Mouse (Mus musculus) brown adipose tissue, adult 24 weeks (tissue): Measurements from ENCODE around the gene Pmel. TPM values are rescaled to one million over a fixed set of nuclear protein-coding genes. Genes with fewer than 3 reads are reported as not detected.
A peak's percentile ranks its signal among the peaks of the same experiment; 100 is the strongest.

Source experiments
- H3K27ac ChIP-seq: fragments of 200-500 bp; replicated peaks from 2 replicates; pipeline ENCODE4 v1.5.1; 2012; ENCODE audit warnings: low read depth, mild to moderate bottlenecking, low read length
- H3K4me1 ChIP-seq: fragments of 200-500 bp; 2 replicates; pipeline ENCODE4 v1.6.1; 2012; ENCODE audit warnings: low read length, mixed read lengths; ENCODE audit not compliant: control insufficient read depth, insufficient read depth, insufficient read length
- H3K4me3 ChIP-seq: fragments of 200-500 bp; 2 replicates; pipeline ENCODE4 v1.5.1; 2012; ENCODE audit warnings: low read depth, mild to moderate bottlenecking, low read length, moderate library complexity; ENCODE audit not compliant: insufficient read depth
- polyA plus RNA-seq: library from polyadenylated mRNA; stranded (reverse); fragments of >200 nt; gene quantifications from 2 replicates; pipeline ENCODE4 v1.2.4, GENCODE M21; 2012; ENCODE audit not compliant: missing spikeins, insufficient read depth, insufficient read length

The Pmel gene
- polyA plus RNA-seq, 1 experiment, result not detected

DNA sequence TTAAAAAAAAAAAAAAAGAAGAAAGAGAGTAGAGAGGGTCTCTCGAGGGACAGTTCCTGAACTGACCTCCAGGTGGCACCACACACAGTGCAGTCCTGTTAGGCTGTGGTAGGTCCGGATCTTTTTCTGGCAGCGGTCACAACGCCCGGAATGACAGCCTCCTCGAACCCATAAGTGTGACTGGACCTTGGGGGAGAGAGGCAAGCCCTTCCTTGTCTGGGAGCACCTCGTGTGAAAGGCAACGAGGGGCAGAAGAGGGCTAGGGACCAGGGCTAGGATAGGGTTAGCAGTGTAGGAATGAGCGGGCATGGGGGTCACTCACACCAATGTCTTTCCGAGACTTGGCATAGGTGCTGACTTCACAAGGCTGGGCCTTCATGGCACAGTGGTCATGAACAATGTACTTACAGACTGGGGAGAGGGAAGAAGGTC lies 27.0 kb downstream of the Pmel start:
- H3K4me3 ChIP-seq, result no peak overlapping the region
- H3K4me1 ChIP-seq, result no peaks in the 10 kb centered on the region
- no peak overlapping the region for H3K27ac ChIP-seq

DNA sequence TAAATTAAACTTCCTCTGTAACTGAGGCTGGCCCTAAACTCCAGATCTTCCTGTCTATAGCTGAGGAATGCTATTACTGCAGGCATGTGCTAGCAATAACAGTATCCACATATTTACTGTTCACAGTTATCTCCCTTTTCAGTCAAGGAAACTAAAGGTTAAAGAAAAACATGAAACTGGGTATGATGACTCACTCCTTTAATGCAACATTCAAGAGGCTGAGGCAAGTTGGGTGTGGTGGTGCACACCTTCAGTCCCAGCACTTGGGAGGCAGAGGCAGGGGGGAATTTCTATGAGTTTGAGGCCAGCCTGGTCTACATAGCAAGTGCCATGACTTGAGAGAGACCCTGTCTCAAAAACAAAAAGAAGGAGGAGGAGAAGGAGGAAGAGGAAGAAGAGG lies 28.0 kb downstream of the Pmel start:
- H3K27ac ChIP-seq, result no peak overlapping the region

GRCm38 (mm10) chr10:128737435-128737834 lies 33.4 kb downstream of the Pmel start:
- Histone ChIP-seq H3K4me1 (no peaks in the 10 kb centered on the region; the same call in 1 of the 2 replicates), H3K4me3 (0 out of 2 replicates have a peak overlapping the region, but pooled peaks have one; percentile 3), H3K27ac (no peak overlapping the region)

More for the DNA sequence above, 28.0 kb downstream of the Pmel start:
- no peak overlapping the region for H3K4me3 ChIP-seq
- no peaks in the 10 kb centered on the region for H3K4me1 ChIP-seq

GRCm38 (mm10) chr10:128740296-128740695 lies 36.3 kb downstream of the Pmel start:
- peaks cover 9% of the 10 kb centered on the region for H3K4me1 ChIP-seq

GRCm38 (mm10) chr10:128742616-128743015 lies 38.6 kb downstream of the Pmel start:
- Histone ChIP-seq H3K4me3 (peak overlapping the region; percentile 98), H3K4me1 (peaks cover 17% of the 10 kb centered on the region), H3K27ac (no peak overlapping the region)

More at GRCm38 (mm10) chr10:128740296-128740695, 36.3 kb downstream of the Pmel start:
- Histone ChIP-seq H3K4me3 (no peak overlapping the region), H3K27ac (no peak overlapping the region)

GRCm38 (mm10) chr10:128743235-128743634 lies 39.2 kb downstream of the Pmel start:
- peaks cover 17% of the 10 kb centered on the region; the same call in 1 of the 2 replicates for H3K4me1 ChIP-seq
- H3K27ac ChIP-seq, result peak overlapping the region; percentile 70
- peak overlapping the region; percentile 98 for H3K4me3 ChIP-seq

DNA sequence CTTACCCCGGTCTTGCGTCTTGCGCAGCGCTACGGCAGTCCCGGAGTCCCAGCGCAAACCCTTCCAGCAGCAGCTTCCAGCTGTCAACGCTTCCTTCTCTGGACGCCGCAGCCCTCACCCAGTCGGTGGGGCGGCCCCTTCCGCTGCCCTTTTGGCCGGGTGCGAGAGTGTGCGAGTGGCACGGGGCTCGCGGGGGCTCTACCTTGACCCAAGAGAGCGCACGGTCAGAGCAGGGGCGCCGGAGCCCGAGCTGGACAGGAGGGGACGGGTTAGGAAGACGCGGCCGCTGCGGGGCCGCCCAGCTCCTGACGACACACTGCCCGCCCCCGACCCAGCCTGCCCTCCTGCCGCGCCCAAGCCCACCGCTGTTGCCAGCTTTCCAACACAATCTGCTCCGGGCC lies 39.8 kb downstream of the Pmel start:
- H3K4me3 ChIP-seq, result peak overlapping the region; percentile 98
- peak overlapping the region; percentile 70 for H3K27ac ChIP-seq
- peaks cover 17% of the 10 kb centered on the region; the same call in 1 of the 2 replicates for H3K4me1 ChIP-seq

- Histone ChIP-seq H3K4me3 (peak overlapping the region; percentile 98), H3K4me1 (peaks cover 17% of the 10 kb centered on the region; the same call in 1 of the 2 replicates), H3K27ac (peak overlapping the region; percentile 70)
Observed at GRCm38 (mm10) chr10:128744211-128744610, 40.2 kb downstream of the Pmel start.

DNA sequence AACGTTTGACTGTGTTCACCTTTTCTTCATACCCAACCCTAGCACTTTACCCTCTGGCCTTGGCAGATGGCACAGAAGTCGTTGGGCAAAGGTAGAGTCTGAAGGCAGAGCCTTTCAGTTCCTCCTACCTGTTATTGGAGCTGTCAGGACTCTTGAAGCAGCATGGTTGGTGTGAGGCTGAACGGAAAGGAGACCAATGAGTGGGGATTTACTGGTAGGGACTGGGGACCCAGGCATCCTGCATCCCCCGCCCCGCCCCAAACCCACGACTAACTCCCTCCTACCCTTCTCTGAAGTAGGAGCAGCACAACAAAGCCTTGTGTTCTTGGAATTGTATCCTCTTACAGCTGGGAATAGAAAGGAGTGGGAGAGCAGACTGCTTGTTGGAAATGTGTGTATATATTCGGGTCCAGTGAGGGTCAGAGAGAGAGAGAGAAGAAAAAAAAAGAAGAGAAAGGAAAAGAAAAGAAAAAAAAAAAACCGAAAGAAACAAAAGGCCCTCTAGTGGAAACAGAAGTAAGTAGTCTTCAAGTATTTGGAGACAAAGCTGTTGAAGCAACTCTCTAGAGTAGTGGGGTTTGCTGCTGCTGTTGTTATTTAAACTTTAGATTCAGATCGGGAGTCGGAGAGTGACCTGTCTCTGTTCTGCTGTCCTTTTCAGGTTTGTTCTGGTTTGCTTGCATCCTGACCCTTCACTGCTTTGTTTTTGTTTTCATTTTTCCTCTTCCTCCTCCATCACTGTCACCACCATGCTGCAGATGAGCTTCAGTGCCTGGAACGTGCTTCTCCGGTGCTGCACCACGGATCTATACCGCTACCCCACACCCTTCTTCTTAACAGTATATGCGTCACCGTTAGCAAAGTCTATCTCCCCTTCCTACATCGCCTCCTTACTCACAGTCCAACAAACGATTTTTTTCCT lies 40.9 kb downstream of the Pmel start, which contains the start of gene Dgka:
TSS of gene Dgka (minus strand) at position 176 of the 922 bp plus-strand sequence.
- Histone ChIP-seq H3K27ac (peak within 1 kb of the TSS; percentile 70), H3K4me3 (peak within 1 kb of the TSS; percentile 98), H3K4me1 (peaks cover 17% of the 10 kb centered on the region; the same call in 1 of the 2 replicates)

DNA sequence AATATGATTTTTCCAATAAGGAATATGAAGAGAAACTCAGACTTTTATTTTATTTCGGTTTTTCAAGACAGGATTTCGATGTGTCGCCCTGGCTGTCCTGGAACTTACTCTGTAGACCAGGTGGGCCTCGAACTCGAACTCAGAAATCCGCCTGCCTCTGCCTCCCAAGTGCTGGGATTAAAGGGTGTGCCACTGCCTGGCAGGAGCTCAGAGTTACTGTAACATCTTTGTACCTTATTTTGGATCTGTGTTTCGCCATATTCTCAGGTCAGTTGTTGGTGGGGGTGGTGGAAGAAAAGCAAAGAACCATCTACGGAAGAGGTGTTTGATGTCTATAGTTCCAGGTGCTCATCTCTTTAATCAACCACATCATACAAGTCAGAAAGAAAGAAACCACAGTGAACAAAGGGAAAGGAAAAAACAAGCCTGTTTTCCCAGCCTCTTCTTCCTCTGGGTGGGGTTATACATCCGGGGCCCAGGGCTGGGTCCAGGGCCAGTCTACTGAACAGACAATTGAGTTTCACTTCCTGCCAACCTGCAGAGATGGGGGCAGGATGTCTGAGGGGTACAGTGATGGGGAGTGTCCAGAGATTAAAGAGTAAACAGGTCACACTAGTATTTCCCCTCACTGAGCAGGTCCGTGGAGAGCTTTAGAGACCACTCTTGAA lies 42.1 kb downstream of the Pmel start:
- Histone ChIP-seq H3K4me1 (peaks cover 17% of the 10 kb centered on the region; the same call in 1 of the 2 replicates), H3K4me3 (no peak overlapping the region), H3K27ac (peak overlapping the region; percentile 43)

DNA sequence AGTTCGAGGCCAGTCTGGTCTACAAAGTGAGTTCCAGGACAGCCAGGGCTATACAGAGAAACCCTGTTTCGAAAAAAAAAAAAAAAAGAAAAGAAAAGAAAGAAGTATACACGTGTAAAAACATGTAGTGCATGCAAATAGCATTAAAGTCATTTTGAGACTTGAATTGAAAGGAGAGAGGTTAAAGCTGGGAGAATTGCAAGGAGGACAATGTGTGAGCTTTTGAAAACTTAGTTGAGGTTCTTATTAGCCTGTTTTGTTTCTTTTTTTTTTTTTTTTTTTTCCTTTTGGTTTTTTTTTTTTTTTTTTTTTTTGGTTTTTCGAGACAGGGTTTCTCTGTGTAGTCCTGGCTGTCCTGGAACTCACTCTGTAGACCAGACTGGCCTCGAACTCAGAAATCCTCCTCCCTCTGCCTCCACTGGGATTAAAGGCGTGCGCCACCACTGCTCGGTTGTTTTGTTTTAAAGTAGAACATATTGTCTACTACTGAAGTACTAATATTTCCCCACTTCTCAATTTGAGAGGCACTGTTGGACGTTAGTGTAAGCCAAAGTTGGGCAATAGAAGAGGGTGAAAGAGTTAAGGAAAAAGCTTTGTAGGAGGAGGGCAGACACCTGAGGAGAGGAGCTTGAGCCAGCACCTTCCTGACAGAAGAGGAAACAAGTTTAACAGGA lies 43.1 kb downstream of the Pmel start:
- H3K4me1 ChIP-seq, result peaks cover 17% of the 10 kb centered on the region; the same call in 1 of the 2 replicates
- H3K27ac ChIP-seq, result peak overlapping the region; percentile 94
- peak overlapping the region; percentile 87 for H3K4me3 ChIP-seq

GRCm38 (mm10) chr10:128747646-128748251 lies 43.8 kb downstream of the Pmel start, which contains the start of gene Pym1:
Gene Pym1, plus strand, starts transcription at chr10:128747889.
- peak within 1 kb of the TSS; percentile 94 for H3K27ac ChIP-seq

GRCm38 (mm10) chr10:128748252-128748864 lies 44.4 kb downstream of the Pmel start:
- H3K4me3 ChIP-seq, result peak overlapping the region; percentile 87
- peak overlapping the region; percentile 94 for H3K27ac ChIP-seq
- peaks cover 17% of the 10 kb centered on the region; the same call in 1 of the 2 replicates for H3K4me1 ChIP-seq

More at GRCm38 (mm10) chr10:128747646-128748251, 43.8 kb downstream of the Pmel start, which contains the start of gene Pym1:
- Histone ChIP-seq H3K4me3 (peak within 1 kb of the TSS; percentile 87), H3K4me1 (peaks cover 17% of the 10 kb centered on the region; the same call in 1 of the 2 replicates)
